Mouse (Mus musculus) bone marrow, adult 2 months (tissue): ENCODE measurements around the gene Rpn1. TPM values are rescaled to one million over a fixed set of nuclear protein-coding genes. Genes with fewer than 3 reads are reported as not detected.

Experiments
- H3K27ac ChIP-seq: fragments of 200-500 bp; 2 replicates; pipeline ENCODE4 v1.5.1; 2012; ENCODE audit warnings: low read depth, mild to moderate bottlenecking, control low read depth, inconsistent platforms, low read length; ENCODE audit not compliant: control insufficient read depth, poor library complexity, insufficient read depth
- H3K4me1 ChIP-seq: fragments of 200-500 bp; 2 replicates; pipeline ENCODE4 v1.6.1; 2011; ENCODE audit warnings: low read length; ENCODE audit not compliant: control insufficient read depth, insufficient read depth
- H3K4me3 ChIP-seq: fragments of 200-500 bp; replicated peaks from 2 replicates; pipeline ENCODE3; 2011; ENCODE audit warnings: mild to moderate bottlenecking, low read depth, low read length, control low read depth; ENCODE audit not compliant: control insufficient read depth
- CTCF ChIP-seq: fragments of 200-500 bp; IDR thresholded peaks from 2 replicates; pipeline ENCODE4 v1.5.1; 2011; ENCODE audit warnings: low read length, control low read depth; ENCODE audit not compliant: control insufficient read depth, insufficient read depth
- POLR2A ChIP-seq: fragments of 200-500 bp; IDR thresholded peaks from 2 replicates; pipeline ENCODE4 v1.6.1; 2011; ENCODE audit warnings: low read depth, mild to moderate bottlenecking, control low read depth, low read length, borderline replicate concordance; ENCODE audit not compliant: control insufficient read depth
- WGBS: fragments of 180-500 bp; shearing (Covaris S2); methylation state at CpG from one replicate; pipeline ENCODE4 v1.1.7; 2018; 5-methylcytosine and 5-hydroxymethylcytosine counted together
- polyA plus RNA-seq: library from polyadenylated mRNA; stranded (reverse); fragments of >200 nt; gene quantifications from 2 replicates; pipeline ENCODE4 v1.2.4, GENCODE M21; 2011; ENCODE audit warnings: low replicate concordance; ENCODE audit not compliant: missing spikeins, insufficient read depth, insufficient read length

The Rpn1 gene
- polyA plus RNA-seq, 1 experiment: 38.7 TPM

- Histone ChIP-seq H3K27ac (no peak overlapping the region), H3K4me3 (peak overlapping the region; percentile 17), H3K4me1 (peaks cover 4% of the 10 kb centered on the region)
- 49% methylated on average over 3 of the region's 3 CpGs for WGBS
- TF ChIP-seq POLR2A (no peak), CTCF (no peak)
Measured at GRCm38 (mm10) chr6:88045406-88045766, 38.9 kb upstream of the Rpn1 start.

DNA sequence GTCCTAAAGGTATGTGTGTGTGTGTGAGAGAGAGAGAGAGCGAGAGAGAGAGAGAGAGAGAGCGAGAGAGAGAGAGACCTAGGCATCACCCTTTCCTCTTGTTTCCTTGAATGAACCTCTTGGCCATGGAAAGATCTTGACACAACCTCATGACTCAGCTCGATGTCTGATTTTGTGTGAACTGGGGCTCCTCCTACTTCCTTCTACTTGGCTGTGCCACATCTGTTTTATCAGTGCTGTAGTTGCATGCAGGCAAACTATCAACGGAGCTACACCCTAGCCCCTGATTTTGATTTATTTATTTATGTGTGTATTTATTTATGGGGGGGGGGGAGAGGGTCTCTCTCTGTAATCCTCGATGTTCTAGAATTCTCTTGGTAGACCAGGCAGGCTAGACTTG lies 36.4 kb upstream of the Rpn1 start:
- Histone ChIP-seq H3K4me1 (peaks cover 4% of the 10 kb centered on the region), H3K27ac (peak overlapping the region; percentile 48; the same call in 1 of the 2 replicates), H3K4me3 (no peak overlapping the region)
- 39% methylated on average over 5 of the region's 5 CpGs for WGBS
- TF ChIP-seq POLR2A (no peak), CTCF (no peak)

- Histone ChIP-seq H3K27ac (no peak overlapping the region), H3K4me1 (peaks cover 3% of the 10 kb centered on the region), H3K4me3 (no peak overlapping the region)
- WGBS: 80% methylated on average over 6 of the region's 6 CpGs
- TF ChIP-seq POLR2A (no peak), CTCF (no peak)
Measured at GRCm38 (mm10) chr6:88049008-88049407, 35.3 kb upstream of the Rpn1 start.

- TF ChIP-seq POLR2A: no peak
- no peak for TF ChIP-seq CTCF
- Histone ChIP-seq H3K4me1 (peaks cover 3% of the 10 kb centered on the region), H3K4me3 (no peak overlapping the region), H3K27ac (no peak overlapping the region)
- 92% methylated on average over 5 of the region's 5 CpGs for WGBS
Measured at GRCm38 (mm10) chr6:88051206-88051605, 33.1 kb upstream of the Rpn1 start.

DNA sequence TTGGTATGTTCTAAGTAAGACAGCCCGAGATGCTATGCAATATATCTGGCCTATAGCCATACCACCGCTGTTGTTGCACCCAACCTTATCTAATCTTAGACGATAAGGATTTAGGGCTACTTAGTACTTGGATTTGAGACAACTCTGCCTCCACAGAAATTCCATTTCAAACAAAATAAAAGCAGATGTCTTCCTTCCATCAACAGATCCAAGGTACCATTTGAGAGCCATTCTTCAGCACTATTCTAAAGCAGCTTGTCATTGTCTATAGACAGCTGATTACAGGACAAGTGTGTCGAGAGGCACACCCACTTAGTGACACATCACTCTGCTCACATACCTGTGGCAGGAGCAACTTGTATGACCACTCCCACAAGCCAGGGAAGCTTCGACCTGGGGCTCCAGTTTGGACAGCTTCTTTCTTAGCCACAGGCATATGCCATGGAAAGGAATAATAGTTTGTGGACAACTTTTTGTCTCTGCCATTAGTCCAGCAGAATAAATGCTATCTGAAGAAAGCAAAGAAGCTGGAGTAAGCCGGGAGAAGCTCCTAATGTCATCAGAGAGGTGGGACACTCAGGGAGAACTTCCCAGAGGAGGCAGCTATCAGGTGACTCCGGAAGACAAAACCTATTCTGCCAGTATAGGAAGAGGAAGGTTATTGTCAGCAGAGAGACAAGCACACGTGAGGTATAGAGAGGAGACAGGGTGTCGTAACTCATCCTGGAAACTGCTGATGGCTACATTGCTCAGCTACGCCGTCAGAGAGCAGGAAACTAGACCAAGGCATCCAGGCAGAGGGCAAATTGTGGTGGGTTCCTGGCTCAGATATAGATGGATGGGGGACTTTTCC lies 30.8 kb upstream of the Rpn1 start:
- 44% methylated on average over 11 of the region's 11 CpGs for WGBS
- H3K27ac ChIP-seq: peak overlapping the region; percentile 72; the same call in 1 of the 2 replicates
- TF ChIP-seq CTCF: no peak
- TF ChIP-seq POLR2A: no peak
- no peak overlapping the region for H3K4me3 ChIP-seq
- H3K4me1 ChIP-seq: peaks cover 2% of the 10 kb centered on the region

GRCm38 (mm10) chr6:88054081-88054835 lies 30.0 kb upstream of the Rpn1 start:
- H3K4me1 ChIP-seq: peaks cover 2% of the 10 kb centered on the region
- H3K27ac ChIP-seq: peak overlapping the region; percentile 72
- no peak overlapping the region for H3K4me3 ChIP-seq
- TF ChIP-seq CTCF (no peak), POLR2A (no peak)
- WGBS: 55% methylated on average over 9 of the region's 9 CpGs

DNA sequence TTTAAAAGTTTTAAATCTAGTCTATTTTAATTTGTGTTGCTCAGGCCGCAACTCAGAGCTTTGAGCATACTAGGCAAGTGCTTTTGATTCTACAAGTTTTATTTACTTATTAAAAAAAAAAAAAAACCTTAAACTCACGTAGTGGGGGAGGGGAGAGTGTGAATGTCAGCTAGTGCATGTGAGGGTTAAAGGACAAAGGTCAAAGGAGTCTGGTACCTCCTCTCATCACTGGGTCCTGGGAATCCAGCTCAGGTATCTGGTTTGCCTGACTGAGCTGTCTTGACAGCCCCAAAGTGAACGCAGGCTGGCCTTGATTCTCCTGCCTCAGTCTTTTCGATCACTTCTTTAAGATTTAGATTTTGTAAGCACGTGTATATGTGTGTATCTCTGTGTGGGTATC lies 28.6 kb upstream of the Rpn1 start:
- Histone ChIP-seq H3K4me3 (no peak overlapping the region), H3K27ac (no peak overlapping the region), H3K4me1 (peaks cover 2% of the 10 kb centered on the region)
- TF ChIP-seq CTCF (no peak), POLR2A (no peak)
- WGBS: 81% methylated on average over 5 of the region's 5 CpGs

DNA sequence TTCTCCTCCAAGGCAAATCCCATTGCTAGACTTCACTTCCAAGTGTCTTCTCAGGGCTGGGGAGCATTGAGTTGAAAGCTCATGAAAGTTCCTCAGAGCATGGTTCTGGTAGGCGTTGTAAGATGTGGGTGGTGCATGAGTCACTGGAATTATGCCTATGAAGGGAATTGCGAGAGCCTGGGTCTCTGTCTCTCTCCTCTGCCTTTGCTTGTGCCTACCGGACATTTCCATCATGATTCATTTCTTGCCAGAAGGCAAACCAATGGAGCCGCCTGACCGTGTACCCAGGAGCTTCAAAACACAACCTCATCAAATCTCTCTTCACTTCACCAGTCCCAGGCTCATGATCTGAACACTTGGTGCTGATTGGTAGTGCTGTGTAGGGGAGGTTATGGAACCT lies 27.4 kb upstream of the Rpn1 start:
- TF ChIP-seq POLR2A: no peak
- no peak for TF ChIP-seq CTCF
- H3K27ac ChIP-seq: no peak overlapping the region
- 75% methylated on average over 5 of the region's 5 CpGs for WGBS
- no peak overlapping the region for H3K4me3 ChIP-seq
- peaks cover 2% of the 10 kb centered on the region for H3K4me1 ChIP-seq
